Mouse (Mus musculus): Measurements from ENCODE around the gene Spi1. TPM values are rescaled to one million over a fixed set of nuclear protein-coding genes. Genes with fewer than 3 reads are reported as not detected.

Spi1 gene
- polyA plus RNA-seq (2015; fragmentation: Illumina TruSeq; extraction: RNeasy Lipid Tissue Mini Kit (QIAGEN cat#74804); ENCODE audit: low read depth, low replicate concordance), result 3.6 TPM

GRCm38 (mm10) chr2:91081775-91082695 lies at the start of gene Spi1:
Spi1 (plus strand) TSS chr2:91082390.

GRCm38 (mm10) chr2:91035385-91035784 lies 46.8 kb upstream of the Spi1 start, which contains the start of gene Rapsn:
Rapsn (plus strand) TSS chr2:91035620.

GRCm38 (mm10) chr2:91053934-91054382 lies 28.2 kb upstream of the Spi1 start, which contains the start of gene Psmc3:
Psmc3 (plus strand) TSS chr2:91054009.

GRCm38 (mm10) chr2:91070076-91070800 lies 12.0 kb upstream of the Spi1 start, which contains the start of gene Slc39a13:
Slc39a13 (minus strand) TSS chr2:91070417.

GRCm38 (mm10) chr2:91117585-91118275 lies 35.5 kb downstream of the Spi1 start, which contains the start of gene Mybpc3:
Mybpc3 (plus strand) TSS chr2:91118144.

Other genes starting within 250 kb of the Spi1 start
- 167 TPM for gene Mtch2, start 235.2 kb upstream of the Spi1 start, polyA plus RNA-seq (2015; fragmentation: Illumina TruSeq; extraction: RNeasy Lipid Tissue Mini Kit (QIAGEN cat#74804); ENCODE audit: low read depth, low replicate concordance)
- gene C1qtnf4, start 196.5 kb upstream of the Spi1 start, polyA plus RNA-seq (2015; fragmentation: Illumina TruSeq; extraction: RNeasy Lipid Tissue Mini Kit (QIAGEN cat#74804); ENCODE audit: low read depth, low replicate concordance), result 109 TPM
- 34.2 TPM for gene Kbtbd4, start 177.7 kb upstream of the Spi1 start, polyA plus RNA-seq (2015; fragmentation: Illumina TruSeq; extraction: RNeasy Lipid Tissue Mini Kit (QIAGEN cat#74804); ENCODE audit: low read depth, low replicate concordance)
- gene Ndufs3, start 177.6 kb upstream of the Spi1 start, polyA plus RNA-seq (2015; fragmentation: Illumina TruSeq; extraction: RNeasy Lipid Tissue Mini Kit (QIAGEN cat#74804); ENCODE audit: low read depth, low replicate concordance), result 281 TPM
- gene Celf1, start 142.0 kb upstream of the Spi1 start, polyA plus RNA-seq (2015; fragmentation: Illumina TruSeq; extraction: RNeasy Lipid Tissue Mini Kit (QIAGEN cat#74804); ENCODE audit: low read depth, low replicate concordance), result 74.4 TPM
- 0.55 TPM for gene Rapsn, start 46.8 kb upstream of the Spi1 start, polyA plus RNA-seq (2015; fragmentation: Illumina TruSeq; extraction: RNeasy Lipid Tissue Mini Kit (QIAGEN cat#74804); ENCODE audit: low read depth, low replicate concordance)
- gene Psmc3, start 28.4 kb upstream of the Spi1 start, polyA plus RNA-seq (2015; fragmentation: Illumina TruSeq; extraction: RNeasy Lipid Tissue Mini Kit (QIAGEN cat#74804); ENCODE audit: low read depth, low replicate concordance), result 244 TPM
- gene Slc39a13, start 12.0 kb upstream of the Spi1 start, polyA plus RNA-seq (2015; fragmentation: Illumina TruSeq; extraction: RNeasy Lipid Tissue Mini Kit (QIAGEN cat#74804); ENCODE audit: low read depth, low replicate concordance), result 28.8 TPM
- 0.30 TPM for gene Mybpc3, start 35.8 kb downstream of the Spi1 start, polyA plus RNA-seq (2015; fragmentation: Illumina TruSeq; extraction: RNeasy Lipid Tissue Mini Kit (QIAGEN cat#74804); ENCODE audit: low read depth, low replicate concordance)
- gene Madd, start 101.4 kb downstream of the Spi1 start, polyA plus RNA-seq (2015; fragmentation: Illumina TruSeq; extraction: RNeasy Lipid Tissue Mini Kit (QIAGEN cat#74804); ENCODE audit: low read depth, low replicate concordance), result 106 TPM
- 4.3 TPM for gene Nr1h3, start 120.4 kb downstream of the Spi1 start, polyA plus RNA-seq (2015; fragmentation: Illumina TruSeq; extraction: RNeasy Lipid Tissue Mini Kit (QIAGEN cat#74804); ENCODE audit: low read depth, low replicate concordance)
- gene Acp2, start 120.5 kb downstream of the Spi1 start, polyA plus RNA-seq (2015; fragmentation: Illumina TruSeq; extraction: RNeasy Lipid Tissue Mini Kit (QIAGEN cat#74804); ENCODE audit: low read depth, low replicate concordance), result 48.5 TPM
- 20.8 TPM for gene Ddb2, start 154.6 kb downstream of the Spi1 start, polyA plus RNA-seq (2015; fragmentation: Illumina TruSeq; extraction: RNeasy Lipid Tissue Mini Kit (QIAGEN cat#74804); ENCODE audit: low read depth, low replicate concordance)
- 46.7 TPM for gene Pacsin3, start 173.6 kb downstream of the Spi1 start, polyA plus RNA-seq (2015; fragmentation: Illumina TruSeq; extraction: RNeasy Lipid Tissue Mini Kit (QIAGEN cat#74804); ENCODE audit: low read depth, low replicate concordance)
- gene Arfgap2, start 182.6 kb downstream of the Spi1 start, polyA plus RNA-seq (2015; fragmentation: Illumina TruSeq; extraction: RNeasy Lipid Tissue Mini Kit (QIAGEN cat#74804); ENCODE audit: low read depth, low replicate concordance), result 60.7 TPM